Mouse (Mus musculus) neural tube, embryonic 15.5 days (tissue): Measurements from ENCODE around the gene Scml4. TPM values are rescaled to one million over a fixed set of nuclear protein-coding genes. Genes with fewer than 3 reads are reported as not detected.

Experiments
- ATAC-seq: fragments of 200-750 bp; cut with Nextera tagmentation; 2 replicates; pipeline ENCODE4 v1.8.0; 2017; ENCODE audit warnings: mild to moderate bottlenecking, moderate TSS enrichment, moderate library complexity; ENCODE audit not compliant: low FRiP score
- H3K27ac ChIP-seq: fragments of 300-500 bp; sonication (generic); replicated peaks from 2 replicates; pipeline ENCODE4 v1.5.1; 2015; ENCODE audit warnings: mild to moderate bottlenecking, inconsistent platforms
- H3K27me3 ChIP-seq: fragments of 300-500 bp; sonication (generic); replicated peaks from 2 replicates; pipeline ENCODE4 v1.6.1; 2015; ENCODE audit warnings: inconsistent platforms
- H3K36me3 ChIP-seq: fragments of 300-500 bp; sonication (generic); 2 replicates; pipeline ENCODE4 v1.6.1; 2015; ENCODE audit warnings: inconsistent platforms
- H3K4me1 ChIP-seq: fragments of 300-500 bp; sonication (generic); 2 replicates; pipeline ENCODE4 v1.6.1; 2015; ENCODE audit warnings: inconsistent platforms
- H3K4me2 ChIP-seq: fragments of 300-500 bp; sonication (generic); 2 replicates; pipeline ENCODE4 v1.6.1; 2015; ENCODE audit warnings: inconsistent platforms, mild to moderate bottlenecking, moderate library complexity
- H3K4me3 ChIP-seq: fragments of 300-500 bp; sonication (generic); replicated peaks from 2 replicates; pipeline ENCODE4 v1.5.1; 2015; ENCODE audit warnings: mild to moderate bottlenecking, inconsistent platforms
- H3K9ac ChIP-seq: fragments of 300-500 bp; sonication (generic); replicated peaks from 2 replicates; pipeline ENCODE4 v1.6.1; 2015; ENCODE audit warnings: mild to moderate bottlenecking, inconsistent platforms
- H3K9me3 ChIP-seq: fragments of 300-500 bp; sonication (generic); replicated peaks from 2 replicates; pipeline ENCODE4 v1.6.1; 2016; ENCODE audit warnings: inconsistent platforms
- WGBS: fragments of 180-500 bp; shearing (Covaris S2); methylation state at CpG from one replicate; pipeline ENCODE4 v1.1.7; 2015; ENCODE audit warnings: mixed read lengths; 5-methylcytosine and 5-hydroxymethylcytosine counted together
- polyA plus RNA-seq: library from polyadenylated mRNA; unstranded; fragments of >200 nt; fragmentation: Nextera tagmentation; extraction: Ambion mirVana; gene quantifications from 2 replicates; pipeline ENCODE4 v1.2.1, GENCODE M21; 2015

The Scml4 gene
- polyA plus RNA-seq, 1 experiment from 2014 or later, result 7.9 TPM

DNA sequence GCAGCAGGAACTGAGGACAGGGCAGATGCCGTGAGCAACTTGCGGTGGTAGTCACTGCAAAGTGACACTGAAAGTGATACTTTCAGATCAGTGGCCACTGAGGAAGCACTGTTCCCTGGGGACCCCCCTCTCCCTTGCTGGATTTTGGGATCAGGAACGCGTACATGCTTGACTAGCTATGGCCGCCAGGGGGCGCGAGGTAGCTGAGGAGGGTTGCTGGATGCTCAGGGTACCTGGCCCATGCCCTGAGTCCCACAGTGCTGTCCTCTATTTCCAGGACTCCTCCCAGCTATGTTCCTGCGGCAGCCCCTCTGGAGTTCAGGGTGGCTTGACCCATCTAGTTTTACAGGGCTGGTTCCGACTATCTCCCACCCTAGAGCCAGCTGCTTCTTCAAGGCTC is 17.8 kb upstream of the Scml4 start:
- H3K4me2 ChIP-seq, result no peak overlapping the region
- no peaks in the 10 kb centered on the region for H3K9me3 ChIP-seq
- no peak for ATAC-seq
- H3K27ac ChIP-seq, result no peak overlapping the region
- no peak overlapping the region for H3K9ac ChIP-seq
- 16% methylated on average over 9 of the region's 9 CpGs for WGBS
- no peaks in the 10 kb centered on the region for H3K4me1 ChIP-seq
- no peak overlapping the region for H3K4me3 ChIP-seq
- H3K36me3 ChIP-seq, result peaks cover 9% of the 10 kb centered on the region; the same call in 1 of the 2 replicates
- no peaks in the 10 kb centered on the region for H3K27me3 ChIP-seq

DNA sequence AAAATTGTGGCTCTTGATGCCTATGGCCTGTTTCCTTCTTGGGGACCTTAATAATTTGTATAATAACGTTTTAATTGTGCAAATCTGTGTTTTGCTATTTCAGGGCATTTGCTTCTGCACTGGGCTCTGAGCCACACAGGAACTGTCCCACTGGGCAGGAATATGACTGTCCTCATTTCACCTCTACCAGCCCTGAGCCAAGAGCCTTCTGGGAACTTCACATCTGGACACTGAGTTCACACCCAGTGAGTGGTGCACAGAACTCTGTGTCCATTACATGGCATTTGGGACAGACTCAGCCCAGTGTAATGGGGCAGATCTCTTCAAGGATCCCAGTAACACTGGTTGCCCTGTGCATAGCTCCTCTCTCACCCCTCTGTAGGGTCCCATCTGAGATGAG is 16.8 kb upstream of the Scml4 start:
- Histone ChIP-seq H3K27me3 (no peaks in the 10 kb centered on the region), H3K9me3 (no peaks in the 10 kb centered on the region), H3K9ac (no peak overlapping the region), H3K4me2 (no peak overlapping the region), H3K36me3 (peaks cover 4% of the 10 kb centered on the region; the same call in 1 of the 2 replicates), H3K4me1 (no peaks in the 10 kb centered on the region), H3K4me3 (no peak overlapping the region), H3K27ac (no peak overlapping the region)
- WGBS, result 68% methylated on average over 1 of the region's 1 CpGs
- ATAC-seq, result no peak

DNA sequence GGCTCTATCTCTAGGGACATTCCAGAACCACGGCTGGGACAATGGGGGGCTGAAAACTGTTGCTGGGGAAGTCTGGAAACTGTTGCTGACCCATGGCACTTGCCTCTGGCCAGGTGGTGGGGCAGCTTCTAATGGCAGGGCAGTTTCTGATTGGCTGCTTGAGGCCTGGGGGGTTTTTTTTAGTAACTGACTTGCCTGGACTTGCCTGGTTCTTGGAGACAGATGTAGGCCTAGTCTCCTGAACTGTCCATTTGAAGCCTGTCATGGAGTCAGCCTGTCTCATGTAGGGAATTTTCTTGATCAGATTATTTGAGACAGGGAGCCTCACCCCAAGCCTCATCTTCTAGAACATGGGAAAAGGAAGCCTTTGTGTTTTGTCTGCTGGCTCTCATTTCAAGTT is 14.7 kb upstream of the Scml4 start:
- Histone ChIP-seq H3K4me3 (no peak overlapping the region), H3K9ac (no peak overlapping the region), H3K27ac (no peak overlapping the region), H3K36me3 (0 out of 2 replicates have a peak, but pooled peaks cover 4% of the 10 kb centered on the region), H3K4me2 (no peak overlapping the region), H3K27me3 (no peaks in the 10 kb centered on the region), H3K9me3 (no peaks in the 10 kb centered on the region), H3K4me1 (no peaks in the 10 kb centered on the region)
- 55% methylated on average over 1 of the region's 1 CpGs for WGBS
- ATAC-seq, result no peak

DNA sequence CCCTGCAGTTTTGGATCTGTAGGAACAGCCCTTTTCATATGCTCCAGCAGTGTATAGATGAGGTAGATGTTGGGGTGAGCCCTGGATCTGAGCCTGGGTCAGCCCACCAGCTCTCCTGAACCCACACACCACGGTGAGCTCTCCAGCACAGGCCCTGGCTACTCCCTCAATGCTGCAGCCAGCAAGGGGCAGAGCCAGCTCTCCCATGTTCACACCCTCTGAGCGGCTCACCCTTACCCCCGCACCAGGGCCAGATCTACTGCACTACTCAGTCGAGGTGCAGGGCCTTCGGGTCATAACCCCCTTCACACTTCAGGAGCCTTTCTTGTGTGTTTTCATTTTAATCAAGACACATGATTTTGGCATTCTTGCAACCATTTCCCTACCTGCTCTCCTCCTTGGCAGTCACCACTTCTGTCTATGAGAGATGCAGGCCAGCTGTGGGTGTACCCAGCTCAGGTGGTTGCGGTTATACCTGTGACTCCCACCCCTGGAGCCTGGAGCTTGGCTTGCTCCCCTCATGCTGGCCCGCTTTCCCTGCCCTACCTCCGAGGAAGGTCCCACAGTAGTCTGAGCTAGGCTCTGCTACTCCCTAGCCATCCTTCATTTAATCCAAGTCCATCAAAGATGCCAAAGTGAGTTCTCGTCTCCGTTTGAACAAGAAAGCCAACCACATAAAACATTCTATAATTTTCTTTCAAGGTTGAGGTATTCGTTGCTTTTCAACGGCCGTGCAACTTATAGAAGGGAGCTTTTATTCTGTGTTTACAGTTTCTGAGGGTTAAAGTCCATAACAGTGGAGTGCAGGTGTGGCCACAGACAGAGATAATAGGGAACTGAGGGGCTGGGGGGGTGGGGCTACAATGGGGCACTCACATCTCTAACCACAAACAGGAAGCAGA is 11.7 kb upstream of the Scml4 start:
- H3K4me1 ChIP-seq, result no peaks in the 10 kb centered on the region
- 0 out of 2 replicates have a peak, but pooled peaks cover 4% of the 10 kb centered on the region for H3K36me3 ChIP-seq
- no peak for ATAC-seq
- H3K9ac ChIP-seq, result no peak overlapping the region
- no peaks in the 10 kb centered on the region for H3K9me3 ChIP-seq
- no peaks in the 10 kb centered on the region for H3K27me3 ChIP-seq
- no peak overlapping the region for H3K27ac ChIP-seq
- H3K4me2 ChIP-seq, result no peak overlapping the region
- H3K4me3 ChIP-seq, result no peak overlapping the region
- WGBS, result 91% methylated on average over 13 of the region's 13 CpGs

DNA sequence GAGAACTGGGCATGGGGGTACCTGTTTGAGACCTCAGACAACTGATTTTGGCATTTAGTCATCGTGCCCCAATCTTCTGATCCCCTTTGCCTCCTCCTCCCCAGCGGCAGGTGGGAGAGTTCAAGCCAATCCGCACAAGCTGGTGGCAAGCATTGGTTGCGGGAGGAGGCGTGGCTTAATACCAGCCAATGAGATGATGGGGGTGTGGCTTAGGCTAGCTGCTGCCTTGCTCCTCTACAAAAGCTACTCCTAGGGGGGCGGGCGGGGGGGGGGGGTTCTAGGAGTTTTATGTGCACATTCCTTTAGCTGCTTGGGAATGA is 11.1 kb upstream of the Scml4 start:
- Histone ChIP-seq H3K9me3 (no peaks in the 10 kb centered on the region), H3K27me3 (no peaks in the 10 kb centered on the region), H3K4me2 (no peak overlapping the region), H3K9ac (no peak overlapping the region), H3K4me3 (no peak overlapping the region), H3K4me1 (no peaks in the 10 kb centered on the region), H3K36me3 (0 out of 2 replicates have a peak, but pooled peaks cover 2% of the 10 kb centered on the region), H3K27ac (no peak overlapping the region)
- no peak for ATAC-seq
- WGBS, result 85% methylated on average over 7 of the region's 7 CpGs

DNA sequence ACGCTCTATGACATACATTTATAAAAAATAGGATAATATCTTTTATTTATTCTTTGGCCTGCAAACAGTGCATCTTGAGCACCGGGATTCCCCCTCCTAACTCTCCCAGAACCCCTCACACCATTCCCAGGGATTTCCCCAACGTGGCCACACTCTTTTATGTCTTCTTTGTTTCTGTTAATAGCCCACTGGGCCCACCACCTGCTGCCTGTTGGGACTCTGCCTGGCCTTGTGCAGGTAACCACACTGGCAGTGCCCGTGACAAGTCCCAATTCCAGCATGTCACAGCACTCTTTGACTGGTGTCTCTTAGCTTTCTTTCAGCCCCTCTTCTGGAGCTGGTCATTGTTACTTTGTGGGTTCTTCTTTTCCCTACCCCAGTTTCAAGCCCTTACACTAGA is 5.3 kb upstream of the Scml4 start:
- Histone ChIP-seq H3K4me3 (no peak overlapping the region), H3K9ac (no peak overlapping the region), H3K4me1 (peaks cover 9% of the 10 kb centered on the region), H3K9me3 (no peaks in the 10 kb centered on the region), H3K27me3 (no peaks in the 10 kb centered on the region), H3K27ac (no peak overlapping the region), H3K4me2 (no peak overlapping the region), H3K36me3 (no peaks in the 10 kb centered on the region)
- ATAC-seq, result no peak
- 51% methylated on average over 4 of the region's 4 CpGs for WGBS

DNA sequence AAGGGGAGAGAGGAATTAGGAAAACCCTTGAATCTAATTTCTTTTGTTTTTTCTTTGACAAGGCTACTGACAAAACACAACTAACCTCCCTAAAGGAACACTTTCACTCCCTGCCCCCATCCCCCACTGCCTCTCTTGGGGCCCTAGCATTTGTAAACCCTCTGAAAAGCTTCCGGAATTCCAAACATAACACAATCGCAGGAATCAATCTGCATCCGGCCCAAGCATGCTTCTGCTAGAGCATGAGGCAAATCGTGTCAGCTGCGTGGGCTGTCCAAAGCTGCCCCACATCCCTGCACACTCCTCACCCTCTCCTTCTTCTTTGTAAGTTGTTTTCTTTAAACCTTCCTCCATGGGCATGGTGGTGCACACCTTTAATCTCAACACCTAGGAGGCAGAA is 4.9 kb upstream of the Scml4 start:
- no peaks in the 10 kb centered on the region for H3K27me3 ChIP-seq
- H3K4me3 ChIP-seq, result no peak overlapping the region
- no peak for ATAC-seq
- H3K4me2 ChIP-seq, result no peak overlapping the region
- no peak overlapping the region for H3K9ac ChIP-seq
- peaks cover 13% of the 10 kb centered on the region for H3K4me1 ChIP-seq
- H3K9me3 ChIP-seq, result no peaks in the 10 kb centered on the region
- H3K36me3 ChIP-seq, result no peaks in the 10 kb centered on the region
- H3K27ac ChIP-seq, result no peak overlapping the region
- 54% methylated on average over 5 of the region's 5 CpGs for WGBS

DNA sequence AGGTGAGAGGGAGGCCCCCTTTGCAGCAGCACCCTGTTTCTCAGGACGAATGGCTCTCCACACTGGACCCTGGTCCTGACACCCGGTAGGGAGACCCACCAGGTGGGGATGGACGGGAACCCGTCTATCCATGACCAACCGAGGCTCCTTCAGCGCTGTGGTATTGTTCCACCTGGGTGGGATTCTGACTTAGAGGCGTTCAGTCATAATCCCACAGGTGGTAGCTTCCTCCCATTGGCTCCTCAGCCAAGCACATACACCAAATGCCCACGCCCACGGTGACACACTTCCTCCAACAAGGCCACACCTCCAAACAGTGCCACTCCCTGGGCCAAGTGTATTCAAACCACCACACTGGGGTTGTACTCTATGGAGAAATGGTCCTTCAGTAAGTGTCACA is 3.6 kb upstream of the Scml4 start:
- ATAC-seq, result no peak
- H3K36me3 ChIP-seq, result no peaks in the 10 kb centered on the region
- 93% methylated on average over 9 of the region's 9 CpGs for whole genome bisulfite sequencing

DNA sequence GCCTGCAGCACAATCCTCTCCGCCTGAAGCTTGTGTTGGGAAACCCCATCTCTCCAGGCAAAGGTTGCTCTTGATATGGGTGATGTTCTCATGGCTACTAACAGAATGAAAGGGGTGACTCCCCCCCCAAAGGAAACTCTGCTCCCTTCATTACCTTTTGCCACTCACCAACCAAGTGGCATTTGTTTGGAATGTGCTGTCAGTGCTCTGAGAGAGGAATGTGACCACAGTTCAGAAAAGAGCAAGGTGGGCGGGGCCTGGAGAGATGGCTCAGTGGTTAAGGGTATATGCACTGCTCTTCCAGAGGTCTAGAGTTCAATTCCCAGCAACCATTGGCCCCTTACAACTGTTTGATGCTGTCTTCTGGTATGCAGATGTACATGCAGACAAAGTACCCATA is 3.1 kb upstream of the Scml4 start:
- Histone ChIP-seq H3K36me3 (no peaks in the 10 kb centered on the region), H3K4me3 (no peak overlapping the region), H3K27ac (no peak overlapping the region), H3K9ac (no peak overlapping the region), H3K27me3 (no peaks in the 10 kb centered on the region), H3K9me3 (no peaks in the 10 kb centered on the region), H3K4me2 (no peak overlapping the region), H3K4me1 (peaks cover 21% of the 10 kb centered on the region)
- 99% methylated on average over 2 of the region's 2 CpGs for WGBS
- no peak for ATAC-seq

More for the DNA sequence above, 3.6 kb upstream of the Scml4 start:
- Histone ChIP-seq H3K27ac (no peak overlapping the region), H3K4me3 (no peak overlapping the region), H3K4me1 (peaks cover 19% of the 10 kb centered on the region), H3K9me3 (no peaks in the 10 kb centered on the region), H3K4me2 (no peak overlapping the region), H3K27me3 (no peaks in the 10 kb centered on the region), H3K9ac (no peak overlapping the region)

DNA sequence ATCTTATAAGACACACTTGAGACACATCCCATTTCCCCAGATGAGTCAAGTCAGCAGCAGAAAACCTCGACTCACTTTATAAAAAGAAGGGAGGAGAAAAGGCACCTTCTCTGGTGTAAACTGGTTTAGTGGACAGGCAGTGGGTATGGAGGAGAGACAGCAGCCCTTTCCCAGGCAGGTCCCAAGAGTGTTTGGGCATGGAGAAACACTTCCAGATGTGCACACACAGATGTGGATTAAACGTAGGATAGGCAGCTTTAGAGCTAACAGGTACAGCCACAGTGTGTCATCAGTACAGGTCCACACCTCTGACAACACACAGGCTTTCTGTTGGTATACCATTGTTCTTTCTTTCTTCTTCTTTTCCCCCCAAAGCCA is 400 bp upstream of the Scml4 start:
- Histone ChIP-seq H3K4me2 (peak overlapping the region; percentile 56), H3K9me3 (no peaks in the 10 kb centered on the region), H3K27me3 (no peaks in the 10 kb centered on the region), H3K36me3 (no peaks in the 10 kb centered on the region), H3K4me3 (peak overlapping the region; percentile 38; the same call in 1 of the 2 replicates), H3K4me1 (peaks cover 43% of the 10 kb centered on the region), H3K27ac (peak overlapping the region; percentile 75), H3K9ac (peak overlapping the region; percentile 14; the same call in 1 of the 2 replicates)
- ATAC-seq, result no peak; the same call in 1 of the 2 replicates
- WGBS, result 11% methylated on average over 2 of the region's 2 CpGs

DNA sequence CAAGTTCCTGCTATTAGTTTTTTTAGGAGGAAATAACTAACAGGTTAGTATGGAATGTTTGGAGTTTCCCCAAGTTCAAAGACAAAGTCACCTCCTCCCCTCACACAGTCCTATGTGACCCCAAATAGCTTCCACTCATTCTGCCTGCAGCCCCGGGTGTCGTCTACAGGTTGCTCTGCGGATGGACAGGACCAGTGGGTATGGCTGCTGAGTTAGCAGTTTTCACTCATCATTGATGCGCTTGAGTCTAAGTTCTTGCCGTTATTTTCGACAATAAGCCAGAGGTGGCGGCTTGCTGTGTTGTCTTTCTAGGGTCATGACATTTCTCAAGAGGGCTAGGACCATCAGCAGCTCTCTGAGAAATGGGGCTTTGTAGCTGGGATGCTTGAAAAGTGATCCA is 1.3 kb downstream of the Scml4 start:
- Histone ChIP-seq H3K4me2 (peak overlapping the region; percentile 32), H3K36me3 (no peaks in the 10 kb centered on the region), H3K9me3 (no peaks in the 10 kb centered on the region), H3K27me3 (no peaks in the 10 kb centered on the region), H3K4me1 (peaks cover 41% of the 10 kb centered on the region), H3K9ac (no peak overlapping the region), H3K4me3 (0 out of 2 replicates have a peak overlapping the region, but pooled peaks have one; percentile 2), H3K27ac (no peak overlapping the region)
- 84% methylated on average over 7 of the region's 7 CpGs for WGBS
- no peak for ATAC-seq

DNA sequence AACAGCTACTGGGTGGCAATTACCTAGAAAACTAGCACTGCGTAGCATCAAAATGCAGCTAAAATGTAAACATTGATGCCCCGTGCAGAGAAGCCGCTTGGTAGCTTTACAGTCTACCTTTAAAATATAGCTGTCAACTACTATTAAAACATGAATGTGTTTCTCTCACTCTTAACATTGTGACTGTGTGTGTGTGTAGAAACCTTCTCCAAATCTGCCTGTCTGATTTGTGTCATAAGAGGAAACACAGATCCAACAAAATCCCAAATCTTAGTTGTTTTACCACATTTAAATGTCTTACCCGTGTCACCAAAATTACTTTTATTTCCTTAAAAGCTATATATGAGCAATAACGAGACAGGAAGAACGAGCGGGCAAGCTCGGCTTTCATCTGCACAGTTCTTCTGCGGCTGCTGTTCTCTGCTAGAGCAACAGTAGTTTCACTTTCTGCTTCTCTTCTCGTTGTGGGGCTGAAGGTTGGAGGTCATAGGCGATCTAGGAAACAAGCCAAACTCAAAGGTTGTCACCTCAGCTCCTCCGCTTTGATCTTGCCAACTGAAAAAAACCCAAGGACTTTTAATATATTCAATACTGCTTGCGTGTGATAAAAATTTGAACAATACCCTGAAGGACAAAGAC is 2.1 kb downstream of the Scml4 start:
- Histone ChIP-seq H3K4me3 (0 out of 2 replicates have a peak overlapping the region, but pooled peaks have one; percentile 4), H3K9me3 (no peaks in the 10 kb centered on the region), H3K4me2 (peak overlapping the region; percentile 32), H3K27ac (no peak overlapping the region), H3K9ac (no peak overlapping the region), H3K36me3 (no peaks in the 10 kb centered on the region), H3K27me3 (no peaks in the 10 kb centered on the region), H3K4me1 (peaks cover 41% of the 10 kb centered on the region)
- no peak for ATAC-seq
- 66% methylated on average over 13 of the region's 13 CpGs for WGBS
